Mouse (Mus musculus) kidney, adult 2 months (tissue): ENCODE measurements at regions not wholly inside any gene's neighbourhood (a gene's known extent, or its start where the extent isn't known, plus 50 kb on each side); places are given as distances from the start of the nearest gene placed in this dataset.

Experiments used
- CTCF ChIP-seq: fragments of 200-500 bp; conservative IDR thresholded peaks from 2 replicates; pipeline ENCODE4 v1.5.1; 2011; ENCODE audit warnings: low read depth, mild to moderate bottlenecking, control low read depth, low read length, moderate library complexity, mixed read lengths; ENCODE audit not compliant: insufficient read depth, insufficient read length
- POLR2A ChIP-seq: fragments of 200-500 bp; IDR thresholded peaks from one replicate; pipeline ENCODE4 v1.6.1; 2011; ENCODE audit warnings: low read depth, low read length, control low read depth

DNA sequence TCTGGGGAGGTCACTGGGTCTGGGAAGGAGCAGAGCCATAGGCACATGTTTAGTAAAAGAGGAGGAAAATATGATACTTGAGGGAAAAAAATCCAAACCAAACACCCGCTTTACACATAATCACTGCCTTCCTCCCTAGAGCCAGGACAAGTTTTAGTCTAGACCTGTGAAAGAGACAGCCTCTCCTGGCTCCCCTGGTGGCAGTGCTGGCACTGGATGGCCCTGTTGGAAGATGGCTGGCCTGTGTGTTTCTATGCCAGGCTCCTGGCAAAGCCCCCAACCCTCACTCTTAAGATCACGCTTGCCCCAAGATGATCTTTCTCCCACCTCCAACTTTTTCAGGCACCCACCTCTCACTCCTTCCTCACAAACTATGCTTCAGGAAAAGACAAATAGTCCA, 112.6 kb upstream of the Zfp703 start:
- TF ChIP-seq CTCF: no peak
- no peak for TF ChIP-seq POLR2A
